Mouse (Mus musculus) ES-Bruce4 (cell line): ENCODE data around the gene Popdc2.

Experiments used
- CTCF ChIP-seq: IDR thresholded peaks from one replicate; pipeline ENCODE4 v1.8.1; 2011; ENCODE audit warnings: low read depth, low read length
- EP300 ChIP-seq: IDR thresholded peaks from 2 replicates; pipeline ENCODE4 v1.6.1; 2011; ENCODE audit warnings: low read depth, low read length; ENCODE audit not compliant: insufficient read depth
- POLR2A ChIP-seq: IDR thresholded peaks from one replicate; pipeline ENCODE4 v1.8.1; 2011; ENCODE audit warnings: low read length; ENCODE audit not compliant: insufficient read depth

DNA sequence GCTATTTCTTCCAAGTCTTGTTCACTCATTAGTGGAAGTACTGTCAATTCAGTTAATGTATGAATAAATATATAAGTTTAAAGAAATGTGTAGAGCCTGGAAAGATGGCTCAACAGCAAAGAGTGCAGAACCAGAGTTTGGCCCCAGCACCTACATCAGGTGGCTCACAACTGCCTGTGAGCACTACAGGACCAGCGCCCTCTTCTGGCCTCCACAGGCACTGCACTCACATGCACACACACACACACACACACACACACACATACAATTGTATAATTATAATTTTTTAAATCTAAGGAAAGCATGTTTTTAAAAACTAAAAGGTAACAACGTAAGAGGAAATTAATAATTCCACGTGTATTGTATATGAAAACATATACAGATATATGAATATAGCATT lies 32.7 kb upstream of the Popdc2 start:
- peak; percentile 19 for TF ChIP-seq CTCF
- no peak for TF ChIP-seq POLR2A
- TF ChIP-seq EP300 = no peak
